11 mouse cellular contexts compared by ENCODE assay signal in the genomic region with DNA sequence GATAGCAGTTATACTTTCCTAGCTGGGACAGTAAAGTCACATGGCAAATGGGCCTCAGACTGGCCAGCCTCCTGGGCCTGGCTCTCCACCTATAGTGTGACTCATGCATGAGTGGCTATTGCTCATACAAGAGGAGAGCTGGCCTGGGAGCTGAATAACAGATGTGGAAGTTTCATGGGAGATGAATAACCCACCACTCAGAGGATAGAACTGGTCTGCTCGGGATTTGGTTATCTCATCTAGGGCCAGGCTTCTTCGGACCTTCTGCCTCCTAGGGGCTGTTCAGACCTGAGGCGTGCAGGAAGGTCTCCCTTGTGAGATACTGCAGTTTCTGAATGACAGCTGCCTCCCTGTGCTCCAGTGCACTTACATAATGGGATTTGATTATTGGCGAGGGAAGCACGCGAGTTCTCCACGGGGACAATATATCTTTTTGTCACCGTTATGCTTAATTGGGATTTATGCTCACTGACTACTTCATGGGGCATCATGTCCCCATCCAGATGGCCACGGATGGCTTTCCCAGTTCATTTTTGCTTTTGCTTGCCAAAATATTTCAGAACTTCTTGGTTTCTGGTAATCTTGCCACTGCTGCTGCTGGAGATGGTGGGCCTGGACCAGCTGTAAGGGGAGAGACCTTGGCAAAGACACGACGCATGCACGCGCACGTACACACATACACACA.
DNase-seq lines count a peak whose midpoint lies in the region; ATAC-seq and TF ChIP-seq lines count a peak whose summit lies in the region.
"Had no signal": no experiment of that assay in that cellular context is flagged by ENCODE, and none has a peak within 500 bp of the region (broad histone marks: within the 10 kb centered on the region; RNA-seq: fewer than 3 reads in every experiment).

No protein-coding gene starts in this region.

- POLR2A ChIA-PET in Patski (lab: Charles Lee), result no interaction called here

- 88% methylated on average over 14 of the region's 14 CpGs for WGBS in heart, embryonic 10.5 days
- 64% methylated on average over 14 of the region's 14 CpGs for WGBS in midbrain, embryonic 12.5 days

- H3K4me1 ChIP-seq in heart, embryonic 10.5 days, result no peaks in the 10 kb centered on the region
- peaks cover 9% of the 10 kb centered on the region for H3K4me1 ChIP-seq in midbrain, embryonic 12.5 days

- CTCF ChIA-PET in Patski (lab: Charles Lee), result interaction anchor here (1.0 kb wide), 1 partner anchor 577 kb away, joined by 3 read pairs; no protein-coding TSS in a partner anchor

- H3K4me2 ChIP-seq in midbrain, embryonic 12.5 days (replicated peaks), result no peak overlapping the region

- no peak for TF ChIP-seq CTCF in Patski (IDR thresholded peaks at IDR 0.05)

- no peaks in the 10 kb centered on the region for H3K9me3 ChIP-seq in heart, embryonic 10.5 days
- no peaks in the 10 kb centered on the region for H3K9me3 ChIP-seq in midbrain, embryonic 12.5 days

- H3K9ac ChIP-seq in midbrain, embryonic 12.5 days (replicated peaks), result no peak overlapping the region

- peak; percentile 87 for ATAC-seq in Patski
- no peak; the same call in 1 of the 2 replicates for ATAC-seq in midbrain, embryonic 12.5 days (ENCODE audit: low FRiP score, low read depth)
- ATAC-seq in activated CD4-positive, CD25-positive, alpha-beta regulatory T cell, adult 4 months, result no peak

- H3K4me3 ChIP-seq in heart, embryonic 10.5 days, result no peak overlapping the region
- no peak overlapping the region for H3K4me3 ChIP-seq in midbrain, embryonic 12.5 days

- in situ Hi-C loops in Patski (cut with MboI; ENCODE audit: low pct_unique_long_range_greater_than_20kb), result no loop called here

- H3K27ac ChIP-seq in heart, embryonic 10.5 days, result no peak overlapping the region
- H3K27ac ChIP-seq in midbrain, embryonic 12.5 days (replicated peaks), result peak overlapping the region; percentile 26; the same call in 1 of the 2 replicates

- intact Hi-C loops in gastrocnemius, postnatal 14 days (cut with DNase I; ENCODE audit: low total_unique reads), result no loop called here

- H3K27me3 ChIP-seq in heart, embryonic 10.5 days (ENCODE audit: insufficient read depth, poor library complexity, severe bottlenecking), result no peaks in the 10 kb centered on the region
- H3K27me3 ChIP-seq in Patski, result no peaks in the 10 kb centered on the region
- no peaks in the 10 kb centered on the region for H3K27me3 ChIP-seq in midbrain, embryonic 12.5 days

- DNase-seq in heart, adult 18-20 months, result peak; percentile 40 to 56
- no peak for DNase-seq in heart, embryonic 10.5 days (ENCODE audit: low spot score)
- DNase-seq in Patski (ENCODE audit: low read depth, low spot score), result no peak
- peak; percentile 62 for DNase-seq in gastrocnemius, postnatal 14 days
- no peak for DNase-seq in cerebellum, adult 18-20 months
- no peak for DNase-seq in cerebellum, adult 11-12 months
- DNase-seq: cerebellum, adult 9-11 months; lung, postnatal 10 days; spleen, adult 18-20 months had no signal

- H3K36me3 ChIP-seq in heart, embryonic 10.5 days, result peaks cover 95% of the 10 kb centered on the region
- peaks cover 94% of the 10 kb centered on the region for H3K36me3 ChIP-seq in midbrain, embryonic 12.5 days

Comparison
In these comparisons a context has a peak if more than half of its experiments do, and no peak if none do; other contexts are left out.
1. DNase-seq: peak in heart, adult 18-20 months (2 of 2) and gastrocnemius, postnatal 14 days (single experiment); none in heart, embryonic 10.5 days (single experiment), Patski (single experiment), cerebellum, adult 18-20 months (0 of 2) and cerebellum, adult 11-12 months (single experiment).